Mouse (Mus musculus) hindbrain, embryonic 14.5 days (tissue): ENCODE measurements around the gene Rhog. TPM values are rescaled to one million over a fixed set of nuclear protein-coding genes. Genes with fewer than 3 reads are reported as not detected.

Experiments
- ATAC-seq: fragments of 200-750 bp; cut with Nextera tagmentation; 2 replicates; pipeline ENCODE4 v1.8.0; 2017; ENCODE audit warnings: moderate number of reproducible peaks, mild to moderate bottlenecking, moderate TSS enrichment, moderate library complexity; ENCODE audit not compliant: low FRiP score
- DNase-seq: peaks from one replicate; pipeline ENCODE4 v3.0.0-alpha.2; 2015; ENCODE audit warnings: low spot score
- H3K27ac ChIP-seq: fragments of 300-500 bp; sonication (generic); 2 replicates; pipeline ENCODE4 v1.5.1; 2014; ENCODE audit warnings: mild to moderate bottlenecking, moderate library complexity
- H3K27me3 ChIP-seq: fragments of 300-500 bp; sonication (generic); 2 replicates; pipeline ENCODE4 v1.6.1; 2014; ENCODE audit warnings: mild to moderate bottlenecking, low read length, mixed read lengths; ENCODE audit not compliant: control insufficient read depth, insufficient read depth
- H3K36me3 ChIP-seq: fragments of 300-500 bp; sonication (generic); replicated peaks from 2 replicates; pipeline ENCODE4 v1.6.1; 2014; ENCODE audit not compliant: control insufficient read depth, insufficient read depth
- H3K4me1 ChIP-seq: fragments of 300-500 bp; sonication (generic); replicated peaks from 2 replicates; pipeline ENCODE4 v1.6.1; 2014; ENCODE audit warnings: antibody characterized with exemption, low read length, mixed read lengths; ENCODE audit not compliant: control insufficient read depth, insufficient read depth
- H3K4me2 ChIP-seq: fragments of 300-500 bp; sonication (generic); replicated peaks from 2 replicates; pipeline ENCODE4 v1.6.1; 2014; ENCODE audit warnings: mild to moderate bottlenecking, moderate library complexity
- H3K4me3 ChIP-seq: fragments of 300-500 bp; sonication (generic); replicated peaks from 2 replicates; pipeline ENCODE4 v1.5.1; 2014; ENCODE audit warnings: mild to moderate bottlenecking, low read length
- H3K9ac ChIP-seq: fragments of 300-500 bp; sonication (generic); 2 replicates; pipeline ENCODE4 v1.6.1; 2014
- H3K9me3 ChIP-seq: fragments of 300-500 bp; sonication (generic); 2 replicates; pipeline ENCODE4 v1.6.1; 2016; ENCODE audit warnings: low read length; ENCODE audit not compliant: control insufficient read depth
- WGBS: fragments of 180-500 bp; shearing (Covaris S2); extraction: QIAGEN DNeasy Blood & Tissue Kit; methylation state at CpG from one replicate; pipeline ENCODE4 v1.1.7; 2014; 5-methylcytosine and 5-hydroxymethylcytosine counted together
- polyA plus RNA-seq: library from polyadenylated mRNA; unstranded; fragments of >200 nt; fragmentation: Nextera tagmentation; extraction: Ambion mirVana; gene quantifications from 2 replicates; pipeline ENCODE4 v1.2.1, GENCODE M21; 2014

Gene Rhog
- polyA plus RNA-seq, 1 experiment from 2014 or later, result 20.5 TPM

DNA sequence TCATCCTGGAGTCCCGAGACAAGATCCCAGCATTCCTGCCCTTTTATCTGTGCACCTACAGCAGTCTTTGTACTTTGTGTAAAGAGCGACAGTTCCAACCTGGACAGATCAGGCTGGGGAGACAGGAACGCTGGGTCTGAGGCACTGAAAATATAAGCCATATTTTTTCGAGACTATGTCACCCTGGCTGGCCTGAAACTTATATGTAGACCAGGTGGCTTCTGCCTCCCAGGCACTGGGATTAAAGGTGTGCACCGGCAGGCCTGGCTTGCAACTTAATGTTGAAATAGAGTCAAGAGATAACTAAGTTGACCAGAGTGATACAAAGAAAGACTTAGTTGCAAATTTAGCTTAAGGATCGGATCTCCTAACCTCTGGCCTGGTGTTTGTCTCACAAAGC lies 9.6 kb downstream of the Rhog start:
- Histone ChIP-seq H3K36me3 (no peaks in the 10 kb centered on the region), H3K4me2 (no peak overlapping the region), H3K4me3 (no peak overlapping the region), H3K27ac (no peak overlapping the region), H3K27me3 (no peaks in the 10 kb centered on the region), H3K9ac (no peak overlapping the region), H3K9me3 (no peaks in the 10 kb centered on the region), H3K4me1 (peaks cover 13% of the 10 kb centered on the region; the same call in 1 of the 2 replicates)
- 71% methylated on average over 6 of the region's 6 CpGs for WGBS
- ATAC-seq (no peak), DNase-seq (no peak)

DNA sequence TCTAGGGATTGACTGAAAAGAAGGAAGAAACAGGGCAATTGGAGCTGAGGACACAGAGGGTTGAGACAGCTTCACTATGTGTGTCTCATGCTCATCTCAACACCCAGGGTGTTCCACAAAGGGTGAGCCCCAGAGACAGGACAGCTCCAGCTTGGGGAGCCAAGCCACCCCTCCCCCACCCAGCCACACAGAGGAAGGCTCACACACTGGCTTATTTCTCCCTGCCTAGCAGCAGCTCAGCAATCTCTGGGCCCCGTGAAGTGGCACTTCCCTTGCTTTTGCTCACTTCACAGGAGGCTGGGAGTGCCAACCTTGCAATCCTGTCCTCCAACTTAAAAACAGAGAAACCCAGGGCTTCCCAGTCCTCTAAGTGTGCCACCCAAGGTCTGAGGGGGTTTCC lies 10.1 kb downstream of the Rhog start:
- H3K9ac ChIP-seq, result no peak overlapping the region
- ATAC-seq (no peak), DNase-seq (no peak)
- no peaks in the 10 kb centered on the region for H3K27me3 ChIP-seq
- H3K4me3 ChIP-seq, result no peak overlapping the region
- no peaks in the 10 kb centered on the region for H3K9me3 ChIP-seq
- 6% methylated on average over 1 of the region's 1 CpGs for WGBS
- no peak overlapping the region for H3K4me2 ChIP-seq
- H3K27ac ChIP-seq, result no peak overlapping the region
- peaks cover 9% of the 10 kb centered on the region; the same call in 1 of the 2 replicates for H3K4me1 ChIP-seq
- no peaks in the 10 kb centered on the region for H3K36me3 ChIP-seq

DNA sequence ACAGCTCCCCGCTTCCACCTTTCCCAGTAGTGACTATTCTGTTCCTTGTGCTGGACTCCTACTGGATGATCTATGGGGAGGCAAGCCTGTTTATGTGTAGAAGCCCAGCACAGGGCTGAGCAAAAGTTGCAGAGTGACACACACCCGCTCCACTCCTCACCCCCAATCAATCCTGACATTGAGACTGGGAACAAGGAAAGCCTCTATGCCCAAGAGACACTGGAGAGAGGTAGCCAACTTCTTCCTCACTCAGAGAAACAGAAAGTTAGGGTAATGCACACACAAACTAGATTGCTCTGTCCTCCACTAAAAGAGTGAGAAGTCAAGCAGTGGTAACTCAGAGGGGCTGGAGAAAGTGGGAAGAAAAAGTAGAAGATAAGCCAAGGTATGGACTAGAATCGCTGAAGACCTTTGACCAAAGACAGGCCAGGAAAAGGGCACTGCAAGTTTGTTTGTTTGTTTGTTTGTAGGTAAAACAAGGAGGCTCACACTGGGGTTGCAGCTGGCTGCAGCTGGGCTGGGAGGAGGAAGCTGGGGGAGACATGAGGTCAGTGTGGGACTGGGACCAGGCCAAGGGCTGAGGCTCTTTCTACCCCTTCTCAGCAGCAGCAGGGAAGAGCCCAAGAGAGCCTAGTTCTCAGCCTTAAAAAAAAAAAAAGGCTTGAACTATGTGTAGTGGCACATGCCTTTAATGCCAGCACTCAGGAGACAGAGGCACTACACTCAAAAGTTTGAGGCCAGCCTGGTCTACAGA lies 10.9 kb downstream of the Rhog start:
- no peak for ATAC-seq
- Histone ChIP-seq H3K4me1 (peaks cover 8% of the 10 kb centered on the region; the same call in 1 of the 2 replicates), H3K9ac (no peak overlapping the region), H3K4me3 (no peak overlapping the region), H3K27ac (no peak overlapping the region), H3K36me3 (peaks cover 6% of the 10 kb centered on the region; the same call in 1 of the 2 replicates), H3K4me2 (no peak overlapping the region), H3K27me3 (no peaks in the 10 kb centered on the region), H3K9me3 (no peaks in the 10 kb centered on the region)
- DNase-seq, result no peak
- WGBS, result 88% methylated on average over 3 of the region's 3 CpGs

DNA sequence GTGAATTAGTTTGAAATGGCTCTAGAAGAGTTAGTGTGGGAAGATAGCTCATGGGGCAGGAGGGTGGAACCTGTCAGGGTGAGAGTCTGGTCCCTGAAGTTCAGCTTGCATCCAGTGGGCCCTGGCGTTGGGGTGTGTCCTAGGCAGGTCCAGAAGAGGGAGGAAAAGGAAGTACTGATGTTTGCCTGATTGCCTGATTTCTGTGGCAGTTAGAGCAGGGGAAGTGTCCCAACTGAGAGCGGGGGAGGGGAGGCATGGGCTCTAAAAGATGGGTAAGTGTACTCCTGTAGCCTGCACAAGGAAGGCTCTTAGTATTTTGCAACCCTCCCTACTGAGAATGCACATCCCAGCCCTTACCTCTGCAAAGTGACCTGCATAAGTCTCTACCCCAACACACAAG lies 12.0 kb downstream of the Rhog start:
- Histone ChIP-seq H3K9me3 (no peaks in the 10 kb centered on the region), H3K4me1 (peaks cover 4% of the 10 kb centered on the region; the same call in 1 of the 2 replicates), H3K4me2 (no peak overlapping the region), H3K4me3 (no peak overlapping the region), H3K27me3 (no peaks in the 10 kb centered on the region), H3K36me3 (peaks cover 15% of the 10 kb centered on the region), H3K27ac (no peak overlapping the region), H3K9ac (no peak overlapping the region)
- DNase-seq, result no peak
- ATAC-seq, result no peak
- WGBS, result 94% methylated on average over 2 of the region's 2 CpGs

DNA sequence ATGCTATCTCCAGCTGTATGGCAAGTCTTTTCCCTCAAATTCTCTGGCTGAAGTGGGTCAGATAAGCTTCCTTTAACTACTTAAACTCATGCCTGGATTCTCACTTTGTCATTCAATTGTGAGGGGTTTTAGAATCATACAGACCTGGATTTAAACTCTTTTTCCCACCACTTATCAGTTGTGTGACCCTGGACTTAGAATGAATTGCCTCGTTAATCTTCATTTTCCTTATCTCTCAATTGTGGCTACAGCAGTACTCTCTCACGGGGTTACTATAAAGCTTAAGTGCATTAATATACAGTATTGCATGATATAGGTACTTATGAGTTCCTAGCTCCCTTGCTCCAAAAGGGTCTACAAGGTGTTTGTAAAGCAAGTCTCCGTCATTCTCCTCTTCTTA lies 12.9 kb downstream of the Rhog start:
- 90% methylated on average over 3 of the region's 3 CpGs for WGBS
- Histone ChIP-seq H3K9me3 (no peaks in the 10 kb centered on the region), H3K4me1 (peaks cover 4% of the 10 kb centered on the region; the same call in 1 of the 2 replicates), H3K36me3 (peaks cover 21% of the 10 kb centered on the region), H3K27ac (no peak overlapping the region), H3K4me3 (no peak overlapping the region), H3K27me3 (no peaks in the 10 kb centered on the region), H3K4me2 (no peak overlapping the region), H3K9ac (no peak overlapping the region)
- no peak for ATAC-seq
- no peak for DNase-seq

DNA sequence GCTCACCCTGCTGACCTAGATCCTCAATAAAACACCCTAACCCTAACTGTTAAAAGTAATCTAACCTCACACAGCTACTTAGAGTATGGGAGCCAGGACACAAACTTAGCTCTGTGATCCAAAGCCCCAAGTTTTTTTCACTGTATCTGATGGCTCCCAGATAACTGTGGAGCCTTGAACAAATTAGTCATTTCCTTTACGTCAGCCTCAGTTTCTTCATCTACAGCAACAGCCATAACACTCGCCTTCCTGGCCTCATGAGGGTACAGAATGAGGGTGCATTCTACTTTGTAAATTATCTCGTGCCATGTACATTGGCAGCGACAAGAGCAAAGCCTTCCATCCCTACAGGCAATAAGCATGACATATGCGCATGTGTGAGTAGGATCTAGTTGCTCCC lies 13.5 kb downstream of the Rhog start:
- Histone ChIP-seq H3K4me3 (no peak overlapping the region), H3K4me2 (no peak overlapping the region), H3K27me3 (no peaks in the 10 kb centered on the region), H3K36me3 (peaks cover 26% of the 10 kb centered on the region), H3K9me3 (no peaks in the 10 kb centered on the region), H3K9ac (no peak overlapping the region), H3K27ac (no peak overlapping the region), H3K4me1 (no peaks in the 10 kb centered on the region)
- DNase-seq (no peak), ATAC-seq (no peak)
- WGBS, result 82% methylated on average over 5 of the region's 5 CpGs

DNA sequence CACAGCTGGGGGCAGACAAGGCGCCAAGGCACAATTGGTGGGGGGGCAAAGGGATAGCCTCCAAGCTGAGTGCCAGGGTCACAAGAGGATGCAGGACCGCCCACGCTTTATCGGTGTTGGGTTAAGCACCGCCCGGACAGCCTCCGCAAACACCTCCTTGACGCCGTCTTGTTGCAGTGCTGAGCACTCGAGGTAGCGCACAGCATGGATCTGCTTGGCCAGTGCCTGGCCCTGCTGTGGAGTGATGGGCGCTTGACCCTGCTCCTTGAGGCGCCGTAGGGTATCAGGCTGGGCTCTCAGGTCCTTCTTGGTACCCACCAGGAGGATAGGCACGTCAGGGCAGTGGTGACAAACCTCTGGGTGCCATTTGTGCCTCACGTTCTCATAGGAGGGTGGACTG lies 16.3 kb downstream of the Rhog start:
- ATAC-seq, result 0 out of 2 replicates have a peak, but pooled peaks have one; percentile 45

DNA sequence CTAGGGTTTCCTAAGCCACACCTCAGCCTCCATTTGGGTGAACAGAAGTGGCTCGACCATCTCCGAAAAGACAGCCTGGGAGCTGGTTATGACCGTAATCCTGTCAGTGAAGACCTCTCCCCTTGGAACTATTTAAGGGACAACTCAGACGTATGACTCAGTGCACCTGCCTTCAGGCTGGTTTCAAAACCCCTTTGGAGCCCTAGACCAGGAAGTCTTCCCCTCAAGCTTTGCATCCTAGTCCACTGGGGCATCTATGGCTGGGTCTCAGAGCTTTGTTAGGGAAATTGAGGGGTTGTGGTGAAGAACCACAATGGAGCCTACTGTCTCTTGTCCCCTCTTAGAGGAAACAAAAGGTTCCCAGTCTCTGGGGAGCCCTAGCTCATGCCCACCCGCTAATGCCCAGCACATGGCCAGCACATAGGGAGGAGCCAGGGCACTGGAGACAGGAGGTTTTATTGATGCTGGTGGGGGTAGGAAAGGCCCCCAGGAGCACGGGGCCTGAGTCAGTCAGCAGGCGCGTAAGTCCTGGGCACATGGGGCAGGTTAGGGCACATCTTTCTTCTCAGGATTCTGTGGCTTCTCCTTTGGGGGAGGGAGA lies 17.1 kb downstream of the Rhog start:
- WGBS, result 82% methylated on average over 8 of the region's 8 CpGs
- ATAC-seq, result no peak
- H3K4me2 ChIP-seq, result no peak overlapping the region

More for the DNA sequence above, 16.3 kb downstream of the Rhog start:
- DNase-seq, result no peak
- Histone ChIP-seq H3K27ac (no peak overlapping the region), H3K4me1 (no peaks in the 10 kb centered on the region), H3K36me3 (peaks cover 51% of the 10 kb centered on the region), H3K9me3 (no peaks in the 10 kb centered on the region), H3K4me2 (no peak overlapping the region), H3K4me3 (no peak overlapping the region), H3K9ac (no peak overlapping the region), H3K27me3 (no peaks in the 10 kb centered on the region)
- WGBS, result 98% methylated on average over 16 of the region's 16 CpGs

DNA sequence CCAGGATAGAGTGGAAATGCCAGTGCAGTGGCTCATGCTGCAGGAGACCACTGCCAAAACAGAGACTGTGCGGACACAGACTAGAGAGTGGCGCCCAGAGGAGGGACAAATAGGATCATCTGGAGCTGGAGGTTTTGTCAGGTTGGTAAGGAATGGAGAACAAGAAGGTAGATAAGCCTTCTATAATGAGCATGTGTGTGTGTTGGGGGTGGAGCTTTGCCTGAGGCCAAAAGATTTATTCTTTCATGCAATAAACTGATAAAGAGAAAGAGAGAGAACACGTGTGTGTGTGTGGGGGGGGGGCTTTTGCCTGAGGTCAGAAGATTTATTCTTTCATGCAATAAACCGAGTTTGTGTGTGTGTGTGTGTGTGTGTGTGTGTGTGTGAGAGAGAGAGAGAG lies 22.8 kb downstream of the Rhog start:
- DNase-seq, result no peak
- no peak overlapping the region for H3K9ac ChIP-seq
- H3K27ac ChIP-seq, result no peak overlapping the region
- peaks cover 37% of the 10 kb centered on the region for H3K36me3 ChIP-seq
- no peaks in the 10 kb centered on the region for H3K27me3 ChIP-seq
- no peak for ATAC-seq
- no peak overlapping the region for H3K4me3 ChIP-seq
- H3K4me1 ChIP-seq, result no peaks in the 10 kb centered on the region
- H3K4me2 ChIP-seq, result no peak overlapping the region
- 86% methylated on average over 4 of the region's 4 CpGs for WGBS
- no peaks in the 10 kb centered on the region for H3K9me3 ChIP-seq

More for the DNA sequence above, 17.1 kb downstream of the Rhog start:
- Histone ChIP-seq H3K4me3 (no peak overlapping the region), H3K27me3 (no peaks in the 10 kb centered on the region), H3K27ac (no peak overlapping the region), H3K9ac (no peak overlapping the region), H3K9me3 (no peaks in the 10 kb centered on the region), H3K36me3 (peaks cover 55% of the 10 kb centered on the region), H3K4me1 (no peaks in the 10 kb centered on the region)
- DNase-seq, result no peak
